Mouse (Mus musculus) layer of hippocampus, adult 8-10 months (tissue): ENCODE data around the gene Wfdc6a. TPM values are rescaled to one million over a fixed set of nuclear protein-coding genes. Genes with fewer than 3 reads are reported as not detected.
"Not testable (repeated sequence)": the region's sequence is repeated elsewhere in the genome, so short reads cannot be mapped to it uniquely, and the experiment has no call there.

Experiments used
- DNase-seq, 2 experiments: peaks; one replicate each; pipeline ENCODE4 v3.0.0; 2022; ENCODE audit warnings: low spot score in 2 of 2
- total RNA-seq, 4 experiments: library from RNA; stranded (reverse); gene quantifications; 2 replicates each; pipeline ENCODE4 v1.2.4; 2022

The Wfdc6a gene
- total RNA-seq: not detected

DNA sequence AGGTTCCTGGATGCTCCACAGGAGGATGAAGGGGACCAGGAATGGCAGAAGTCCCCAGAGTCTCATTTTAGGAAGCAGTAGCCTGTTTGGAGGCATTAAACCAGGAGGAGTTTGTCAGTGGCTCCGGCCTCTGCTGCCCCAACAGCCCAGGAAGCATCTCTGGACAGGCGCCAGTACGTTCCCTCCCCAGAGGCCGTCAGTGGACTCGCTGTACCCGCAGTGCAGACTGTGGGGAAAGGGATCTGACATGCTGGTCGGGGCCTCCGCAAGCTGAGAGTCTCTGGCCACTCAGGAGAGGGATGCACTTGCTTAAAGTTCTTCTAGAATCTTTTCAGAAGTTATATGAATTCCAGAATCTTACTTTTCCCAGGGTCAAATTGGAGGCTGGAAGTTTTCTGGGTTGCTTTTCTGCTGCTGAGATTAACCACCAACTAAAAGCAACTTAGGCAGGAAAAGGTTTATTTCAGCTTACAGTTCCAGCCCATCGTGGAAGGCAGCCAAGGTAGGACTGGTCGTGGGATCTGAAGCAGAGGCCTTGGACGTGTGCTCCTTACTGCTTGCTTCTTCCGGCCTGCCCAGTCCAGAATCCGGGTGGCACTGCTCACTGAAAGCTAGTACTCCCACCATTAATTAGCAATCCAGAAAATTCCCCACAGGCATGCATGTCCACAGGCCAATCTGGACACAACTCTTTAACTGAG, at the start of gene Wfdc6a:
Wfdc6a (minus strand) TSS at position 423 of the 701 bp plus-strand sequence.
- not testable (repeated sequence) for DNase-seq

DNA sequence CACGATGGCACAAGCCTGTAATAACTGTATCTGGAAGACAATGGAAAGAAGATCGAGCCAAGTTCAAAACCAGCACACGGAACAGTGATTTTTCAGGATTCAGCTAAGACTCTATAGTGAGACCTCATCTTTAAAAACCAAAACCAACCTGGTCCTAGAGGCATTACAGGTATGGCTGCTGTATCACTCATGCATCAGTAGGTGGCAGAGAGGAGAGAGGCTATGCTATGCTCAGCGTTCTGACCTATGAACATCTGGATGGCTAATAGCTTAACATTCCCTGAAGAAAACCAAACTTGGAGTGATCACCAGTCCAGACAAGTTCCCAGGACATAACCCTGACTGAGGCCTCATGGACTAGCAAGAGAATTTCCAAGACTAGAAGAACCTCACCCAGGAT, 36.5 kb upstream of the Wfdc6a start:
- no peak for DNase-seq

DNA sequence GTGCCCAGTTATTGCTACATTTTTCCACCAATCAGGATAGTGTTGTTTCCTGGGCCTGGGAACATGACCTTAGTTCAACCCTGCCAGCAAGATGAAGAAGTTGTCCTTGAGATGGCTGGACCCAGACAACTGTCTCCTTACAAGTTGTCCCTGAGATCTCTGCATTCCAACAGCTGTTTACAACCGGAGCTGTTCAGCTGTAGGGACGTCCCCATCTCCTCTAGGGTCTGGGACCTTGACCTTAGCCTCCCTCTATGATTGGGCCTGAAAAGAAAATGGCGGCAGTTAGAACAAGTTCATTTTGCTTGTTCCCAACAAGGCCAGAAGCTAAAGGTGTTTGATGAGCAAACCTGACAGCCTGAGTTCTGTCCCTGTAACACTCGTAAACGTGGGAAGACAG, 33.8 kb upstream of the Wfdc6a start:
- DNase-seq: no peak

DNA sequence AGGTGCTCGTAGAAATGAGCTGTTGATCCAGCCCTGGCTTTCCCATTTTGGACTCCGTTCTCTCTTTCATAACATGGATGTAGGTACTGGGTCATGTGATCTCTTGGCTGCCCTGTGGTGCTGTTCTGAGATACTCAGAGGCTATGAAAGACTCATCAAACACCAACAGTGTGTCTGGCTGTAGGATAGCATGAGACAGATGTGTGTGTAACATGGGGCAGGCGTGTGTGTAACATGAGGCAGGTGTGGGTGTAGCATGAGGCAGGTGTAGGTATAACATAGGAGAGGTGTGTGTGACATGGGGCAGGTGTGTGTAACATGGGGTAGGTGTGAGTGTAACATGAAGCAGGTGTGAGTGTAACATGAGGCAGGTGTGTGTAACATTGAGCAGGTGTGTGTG, 30.1 kb upstream of the Wfdc6a start:
- no peak for DNase-seq

DNA sequence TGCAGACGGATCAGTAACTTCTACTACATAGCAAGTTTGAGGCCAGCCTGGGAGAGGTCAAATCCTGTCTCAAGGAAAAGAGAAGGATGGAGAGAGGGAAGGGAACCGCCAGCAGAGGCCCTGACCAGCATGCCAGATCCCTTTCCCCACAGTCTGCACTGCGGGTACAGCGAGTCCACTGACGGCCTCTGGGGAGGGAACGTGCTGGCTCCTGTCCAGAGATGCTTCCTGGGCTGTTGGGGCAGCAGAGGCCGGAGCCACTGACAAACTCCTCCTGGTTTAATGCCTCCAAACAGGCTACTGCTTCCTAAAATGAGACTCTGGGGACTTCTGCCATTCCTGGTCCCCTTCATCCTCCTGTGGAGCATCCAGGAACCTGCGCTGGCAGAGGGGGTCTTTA, 28.2 kb upstream of the Wfdc6a start, which contains the start of the genes Wfdc6b and Wfdc8:
Wfdc6b (plus strand) TSS at position 52 of the 400 bp plus-strand sequence.
Wfdc8 (minus strand) TSS at position 156 of the 400 bp plus-strand sequence.
- not testable (repeated sequence) for DNase-seq

DNA sequence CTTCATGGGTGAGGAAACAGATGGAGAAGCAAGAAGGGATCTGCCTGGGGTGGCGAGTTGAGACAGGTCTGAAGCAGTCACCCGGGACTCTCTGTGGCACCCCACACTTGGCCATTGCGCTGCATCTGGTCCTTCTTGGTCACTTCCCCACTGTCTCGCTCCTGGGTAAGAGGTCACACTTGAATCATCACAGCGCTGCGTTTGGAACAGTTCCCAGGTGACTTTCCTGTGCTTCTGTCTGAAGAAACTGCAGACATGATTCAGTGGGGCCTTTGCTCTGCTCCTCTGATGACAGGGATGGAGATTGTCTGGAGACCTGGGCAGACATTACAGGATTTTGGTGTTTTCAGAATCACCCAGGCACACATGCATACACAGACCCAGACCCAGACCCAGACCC, 23.5 kb upstream of the Wfdc6a start:
- DNase-seq: no peak

DNA sequence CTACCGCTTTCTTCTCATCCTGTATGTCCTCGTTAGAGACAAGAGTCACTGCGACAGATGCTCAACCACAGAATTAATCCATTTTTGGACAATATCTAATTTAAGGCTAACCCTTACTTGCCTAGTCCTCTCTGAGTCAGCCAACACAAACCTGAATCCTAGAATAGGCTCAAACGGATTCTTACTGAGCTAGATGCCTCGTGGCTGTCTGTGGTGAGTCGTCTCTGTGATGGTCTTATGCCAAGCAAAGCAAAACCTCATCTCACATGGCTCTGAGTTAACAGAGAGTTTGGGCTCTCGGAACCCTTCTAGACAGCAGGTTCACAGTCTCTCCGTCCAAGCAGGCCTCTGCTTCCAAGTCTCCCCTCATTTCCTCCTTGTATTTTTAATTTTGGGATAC, 19.2 kb upstream of the Wfdc6a start:
- no peak for DNase-seq

DNA sequence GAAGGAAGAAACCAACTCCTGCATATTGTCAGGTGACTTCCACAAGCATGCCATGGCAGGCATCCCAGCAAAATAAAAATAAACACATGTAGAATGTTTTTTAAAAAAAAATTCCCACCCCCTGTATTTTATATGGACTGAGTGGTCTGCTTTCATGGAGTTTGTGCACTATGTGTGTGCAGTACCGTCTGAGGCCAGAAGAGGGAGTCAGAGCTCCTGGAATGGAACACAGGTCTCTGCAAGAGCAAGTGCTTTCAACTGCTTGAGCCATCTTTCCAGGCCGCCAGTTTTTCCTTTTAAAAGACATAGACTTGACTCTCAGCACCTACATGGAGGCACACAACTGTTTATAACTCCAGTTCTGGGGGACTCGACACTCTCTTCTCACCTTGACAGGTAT, 18.2 kb upstream of the Wfdc6a start:
- no peak for DNase-seq

DNA sequence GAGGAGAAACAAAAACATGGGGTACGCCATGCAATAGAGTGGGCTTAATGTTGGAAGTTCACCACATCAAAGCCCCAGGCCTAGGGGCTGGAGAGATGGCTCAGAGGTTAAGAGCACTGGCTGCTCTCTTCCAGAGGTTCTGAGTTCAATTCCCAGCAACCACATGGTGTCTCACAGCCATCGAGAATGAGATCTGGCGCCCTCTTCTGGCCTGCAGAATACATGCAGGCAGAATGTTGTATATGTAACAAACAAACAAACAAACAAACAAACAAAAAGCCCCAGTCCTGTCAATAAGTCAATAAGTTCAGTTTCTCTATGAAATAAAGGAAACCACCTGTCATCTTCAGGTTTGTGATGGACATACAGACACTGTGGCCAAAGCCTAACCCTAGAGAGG, 14.9 kb upstream of the Wfdc6a start:
- DNase-seq: no peak

DNA sequence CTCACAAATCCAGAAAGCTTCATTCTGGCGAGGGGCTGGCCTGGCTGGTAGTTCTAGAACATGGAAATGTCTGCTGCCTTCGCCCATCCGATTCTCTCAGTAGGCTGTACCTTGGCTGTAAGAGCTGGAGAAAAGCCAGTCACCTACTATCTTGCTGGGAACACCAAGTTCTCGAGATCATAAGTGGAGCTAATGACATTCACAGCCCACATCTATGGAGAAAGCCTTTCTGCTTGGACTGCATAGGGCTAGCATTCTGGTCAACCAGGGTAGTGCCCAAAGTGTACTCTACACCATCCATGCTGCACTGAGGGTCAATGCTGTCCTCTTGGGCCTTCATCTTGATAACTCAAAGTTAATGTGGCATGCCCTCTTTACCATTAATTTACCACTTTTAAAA, 8.2 kb upstream of the Wfdc6a start, which contains the start of gene Eppin:
Eppin (minus strand) TSS at position 101 of the 400 bp plus-strand sequence.
- no peak for DNase-seq

DNA sequence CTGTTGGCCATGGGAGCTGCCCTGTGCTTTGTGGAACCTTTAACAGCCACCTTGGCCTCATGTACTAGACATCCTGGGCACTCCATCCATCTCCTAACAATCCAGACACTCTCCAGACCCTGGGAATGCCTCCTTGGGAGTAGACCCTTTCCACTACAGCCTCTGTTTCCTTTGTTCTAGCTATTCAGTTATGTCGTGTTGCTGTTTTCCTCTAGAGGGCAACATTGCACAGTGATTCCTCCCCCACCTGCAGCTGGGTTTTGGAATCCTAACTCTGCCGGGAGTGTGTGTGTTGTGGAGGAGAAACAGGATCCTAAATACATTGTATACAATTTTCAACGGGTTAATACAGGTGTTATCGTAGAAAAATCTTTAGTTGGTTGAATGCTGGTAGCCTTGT, 6.8 kb upstream of the Wfdc6a start:
- peak in 1 of 2 experiments; percentile 12 for DNase-seq

DNA sequence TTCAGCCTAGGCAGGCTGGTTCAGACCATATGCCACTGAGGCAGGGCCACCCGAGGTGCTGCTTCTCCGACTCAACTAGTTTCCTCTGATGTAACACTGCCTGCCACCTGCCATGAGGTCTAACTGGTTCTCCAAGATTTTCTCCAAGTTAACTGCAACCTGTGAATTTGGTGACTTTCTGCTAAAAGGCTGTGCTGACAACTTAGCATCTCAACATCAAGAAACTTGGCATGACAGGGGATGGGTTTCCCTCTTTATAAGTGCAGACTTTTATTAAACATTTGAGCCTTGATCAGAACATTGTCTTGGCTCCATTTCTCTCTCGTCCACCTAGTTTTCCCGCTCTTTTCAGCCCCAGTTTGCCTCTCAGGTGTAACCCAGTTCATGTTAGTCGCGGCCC, 11.9 kb downstream of the Wfdc6a start, which contains the start of gene Spint3:
Spint3 (minus strand) TSS at position 101 of the 400 bp plus-strand sequence.
- not testable (repeated sequence) for DNase-seq

DNA sequence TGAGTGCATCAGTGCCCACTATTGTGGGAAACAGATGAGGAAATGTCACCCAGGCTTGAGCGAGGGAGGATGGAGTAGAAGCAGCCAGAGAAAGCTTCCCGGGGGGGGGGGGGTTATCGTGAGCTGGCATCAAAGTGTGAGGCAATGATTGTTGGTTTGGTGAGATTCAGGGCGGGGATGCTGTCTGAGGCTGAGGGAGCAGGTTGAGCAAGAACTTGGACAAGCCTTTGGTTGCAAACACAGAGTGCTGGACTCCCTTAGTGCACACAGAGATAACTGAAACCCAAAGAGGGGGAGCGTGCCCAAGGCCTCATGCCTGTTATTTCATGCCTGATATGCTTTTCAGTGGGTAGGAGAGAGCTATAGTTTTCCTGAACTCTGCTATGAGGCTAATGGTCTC, 17.8 kb downstream of the Wfdc6a start:
- DNase-seq: no peak

DNA sequence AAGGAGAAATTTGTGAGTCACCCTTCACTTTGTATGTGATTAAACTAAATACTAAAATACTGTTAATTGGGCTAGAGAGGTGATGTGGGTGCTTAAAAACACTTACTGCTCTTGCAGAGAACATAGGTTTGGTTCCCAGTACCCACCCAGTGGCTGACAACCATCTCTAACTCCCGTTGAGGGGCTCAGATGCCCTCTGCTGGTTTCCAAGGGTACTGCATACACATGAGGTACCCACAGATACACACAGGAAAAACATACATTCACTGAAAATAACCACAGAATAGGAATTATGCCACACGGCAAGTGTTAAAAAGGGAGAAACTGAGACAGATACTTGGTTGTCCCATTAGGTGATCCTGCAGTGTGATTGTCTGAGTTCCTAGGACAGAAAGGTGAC, 18.2 kb downstream of the Wfdc6a start:
- no peak for DNase-seq

DNA sequence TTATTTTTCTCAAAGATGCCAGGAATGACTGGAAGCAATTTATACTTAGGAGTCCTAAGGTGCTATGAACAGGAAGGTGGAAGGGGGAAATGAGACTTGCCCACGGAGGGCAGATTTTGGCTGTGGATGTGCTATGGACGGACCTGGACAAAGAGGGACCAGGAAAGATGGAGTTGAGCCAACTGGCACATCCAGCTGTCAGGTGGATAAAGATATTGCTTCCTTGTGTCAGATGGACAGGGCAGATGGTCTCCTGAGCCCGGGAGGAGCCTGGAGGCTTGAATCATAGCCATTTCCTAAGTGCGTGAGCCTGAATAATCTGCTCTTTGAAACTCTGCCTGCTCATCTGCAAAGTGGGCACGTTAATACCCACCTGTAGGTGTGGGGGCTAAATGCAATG, 20.9 kb downstream of the Wfdc6a start:
- no peak for DNase-seq

DNA sequence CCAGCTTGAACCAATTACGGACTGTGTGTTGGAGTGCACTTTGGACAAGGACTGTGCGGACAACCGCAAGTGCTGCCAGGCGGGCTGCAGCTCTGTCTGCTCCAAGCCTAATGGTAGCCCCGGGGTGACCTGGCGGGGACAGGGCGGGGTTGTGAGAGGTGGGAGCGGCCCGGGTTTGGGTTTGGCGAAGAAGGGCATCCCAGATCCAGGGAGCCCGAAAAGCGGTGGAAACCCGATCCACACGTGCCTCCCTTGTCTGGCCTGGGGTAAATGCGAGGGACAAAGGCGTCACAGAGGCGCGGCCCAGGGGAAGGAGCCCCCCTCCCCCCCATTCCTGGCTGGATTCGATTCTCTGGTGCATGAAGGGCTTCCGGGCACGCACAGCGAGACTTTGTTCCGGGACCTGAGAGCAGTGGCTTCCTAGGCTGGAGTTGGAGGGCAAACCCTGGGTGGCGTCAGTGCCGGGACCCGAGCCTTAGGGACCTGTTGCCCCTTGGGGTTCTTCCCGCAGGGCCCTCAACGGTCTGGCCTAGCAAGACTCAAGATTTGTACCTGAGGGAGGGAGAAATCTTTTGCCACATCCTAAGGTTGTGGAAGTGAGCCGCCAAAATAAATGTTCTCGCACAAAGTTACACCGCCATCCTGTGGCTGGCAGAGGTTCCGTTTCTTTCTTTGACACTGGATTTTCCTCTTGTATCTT, 21.8 kb downstream of the Wfdc6a start:
- peak in 1 of 2 experiments; percentile 24 for DNase-seq

DNA sequence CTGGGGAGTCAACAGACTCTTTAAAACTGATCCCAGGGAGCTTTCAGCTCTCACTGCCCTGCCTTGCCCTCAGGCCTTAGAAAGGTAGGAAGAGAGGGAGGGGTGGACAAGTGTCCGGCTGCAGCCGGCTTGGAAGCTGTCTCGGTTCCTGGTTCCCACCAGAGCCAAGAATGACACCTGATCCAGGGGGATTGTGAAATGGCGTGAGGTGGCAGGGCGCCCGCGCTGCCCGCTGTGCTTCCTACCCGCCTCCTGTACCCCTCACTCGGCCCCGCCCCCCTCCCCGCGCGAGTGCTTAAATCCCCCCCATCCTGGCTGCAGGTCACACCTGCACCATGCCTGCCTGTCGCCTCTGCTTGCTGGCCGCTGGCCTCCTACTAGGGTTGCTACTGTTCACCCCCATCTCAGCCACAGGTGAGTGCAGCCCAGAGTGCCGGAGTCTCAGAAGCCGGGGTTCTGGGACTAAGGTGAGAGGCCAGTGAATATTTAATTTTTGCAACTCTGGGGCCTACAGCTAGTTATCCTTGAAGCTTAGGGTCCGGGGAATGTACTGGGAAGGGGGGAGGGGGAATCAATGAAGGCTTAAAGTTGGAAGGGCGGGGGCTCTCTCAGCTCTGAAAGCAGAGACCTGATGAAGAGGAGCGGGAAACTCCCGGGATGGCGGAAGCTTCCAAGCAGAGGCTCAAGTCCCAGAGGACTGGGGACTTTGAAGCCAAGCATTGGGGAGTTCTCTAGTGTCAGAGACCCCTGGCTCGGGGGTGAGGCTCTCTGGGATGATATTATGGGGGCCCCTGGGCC, 22.7 kb downstream of the Wfdc6a start, which contains the start of gene Wfdc2:
Wfdc2 (plus strand) TSS at position 23 of the 798 bp plus-strand sequence.
- DNase-seq: no peak

DNA sequence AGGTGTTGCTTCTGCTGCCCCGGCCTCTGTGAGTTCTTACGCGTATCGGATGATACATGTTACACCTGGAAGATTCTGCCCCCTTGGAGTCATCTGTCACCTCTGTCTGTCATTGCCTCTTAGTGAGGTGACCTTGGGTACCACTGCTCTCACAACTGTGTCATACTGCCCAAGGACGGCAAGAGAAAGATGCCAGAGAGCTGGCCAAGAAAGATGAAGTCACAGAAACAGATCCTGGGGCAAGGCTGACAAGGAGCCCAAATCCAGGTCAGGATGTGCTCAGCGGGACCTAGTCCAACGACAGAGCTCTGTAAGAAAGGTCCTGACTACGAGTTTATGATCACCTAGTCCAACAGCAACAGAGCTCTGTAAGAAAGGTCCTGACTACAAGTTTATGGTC, 25.1 kb downstream of the Wfdc6a start:
- no peak for DNase-seq

DNA sequence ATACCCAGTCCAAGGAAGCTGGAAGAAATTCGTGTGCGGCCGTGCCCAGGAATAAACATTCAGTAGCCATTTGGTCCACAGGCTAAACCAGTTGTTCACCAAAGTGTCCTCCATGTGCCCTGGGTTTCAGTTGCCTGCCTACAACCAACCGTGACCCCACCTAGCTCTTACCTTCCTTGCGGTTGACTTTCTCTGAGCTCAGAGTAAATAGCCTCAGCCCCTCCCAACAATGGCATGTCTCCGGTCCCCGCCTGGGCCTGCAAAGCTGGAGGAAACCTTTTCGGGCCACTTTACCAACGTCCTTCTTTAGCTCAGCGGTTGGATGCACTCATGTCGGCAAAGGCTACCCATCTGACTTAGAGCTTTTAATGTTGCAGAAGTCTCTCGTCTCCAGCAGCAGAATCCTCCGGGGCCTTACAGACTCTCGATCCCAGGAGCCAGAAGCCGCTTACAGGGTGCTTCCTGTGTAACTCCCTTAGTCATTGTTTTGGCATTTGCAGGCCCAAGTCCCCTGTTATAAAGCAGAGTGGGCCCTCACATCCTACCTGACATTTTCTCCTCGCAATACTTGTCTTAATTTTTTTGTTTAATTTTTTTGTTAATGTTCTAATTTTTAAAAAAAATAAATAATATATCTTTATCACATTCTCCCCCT, 26.1 kb downstream of the Wfdc6a start:
- no peak for DNase-seq

DNA sequence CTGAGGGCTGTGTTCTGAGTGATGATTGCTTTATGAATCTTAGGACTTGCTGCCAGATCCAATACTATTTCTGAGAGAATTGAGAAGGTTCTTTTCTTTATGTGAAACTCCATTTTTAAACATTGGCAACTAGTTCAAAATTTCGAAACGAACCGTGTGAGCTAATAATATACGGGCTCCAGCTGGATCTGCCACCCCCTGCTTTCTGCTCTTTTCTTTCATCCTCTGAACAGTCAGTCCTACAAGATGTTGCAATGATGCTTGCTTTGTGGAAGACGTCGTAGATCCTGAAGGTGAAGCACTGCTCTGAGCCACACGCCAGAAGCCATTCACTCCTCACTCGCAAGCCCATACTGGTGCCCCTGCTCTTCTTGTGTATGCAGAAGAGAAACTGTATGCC, 26.8 kb downstream of the Wfdc6a start:
- DNase-seq: peak; percentile 30 to 37

DNA sequence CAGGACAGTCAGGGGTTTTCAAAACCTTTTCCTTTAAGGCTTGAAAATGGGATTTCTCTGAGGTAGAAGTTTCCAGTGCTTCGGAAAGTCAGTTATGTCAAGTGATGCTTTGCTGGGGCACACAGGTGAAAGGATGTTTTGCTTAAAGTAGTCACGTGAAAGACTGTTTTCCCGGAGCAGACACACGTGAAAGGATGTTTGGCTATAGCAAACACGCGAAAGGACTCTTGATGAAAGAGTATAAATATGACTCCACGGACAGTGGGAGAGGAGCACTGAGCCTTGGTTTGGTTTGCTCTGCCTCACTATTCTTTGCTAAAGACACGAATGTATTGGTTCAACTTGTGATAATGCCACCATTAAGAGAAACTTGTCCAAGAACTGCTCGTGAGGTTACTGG, 33.7 kb downstream of the Wfdc6a start:
- DNase-seq: no peak
